ENCODE assay signal across 25 mouse cellular contexts in the genomic region with DNA sequence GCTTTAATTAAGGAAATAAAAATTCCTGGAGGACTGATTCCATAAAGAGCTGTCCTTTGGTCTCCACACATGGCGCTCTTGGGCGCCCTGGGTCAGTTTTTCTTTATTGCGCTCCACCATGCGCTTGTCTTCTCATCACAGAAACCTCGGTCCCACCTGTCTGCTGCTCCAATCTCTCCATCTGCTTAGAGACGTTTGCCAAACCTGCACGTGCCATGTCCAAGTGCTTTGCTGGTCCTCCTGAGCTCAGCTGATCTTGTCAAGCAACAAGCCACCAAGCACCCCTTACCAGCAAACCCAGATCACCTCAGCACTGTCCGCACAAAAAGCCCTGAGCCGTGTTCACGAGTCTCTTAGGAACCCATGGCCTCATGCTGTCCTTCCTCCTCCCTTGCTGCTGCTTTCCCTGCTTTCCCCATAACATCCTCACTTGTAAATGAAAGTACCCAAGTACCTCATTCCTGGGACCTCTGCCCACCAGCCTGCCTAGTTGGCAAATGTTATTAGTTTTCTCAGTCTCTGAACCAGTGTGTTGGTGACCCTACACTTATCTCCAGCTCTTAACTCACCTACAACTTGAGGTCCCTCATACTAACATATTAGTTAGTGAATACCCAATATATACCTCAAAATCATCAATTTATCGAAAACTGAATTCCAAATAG. TPM values are rescaled to one million over a fixed set of nuclear protein-coding genes. Genes with fewer than 3 reads are reported as not detected.
DNase-seq lines count a peak whose midpoint lies in the region; ATAC-seq lines count a peak whose summit lies in the region.
"Had no signal": no experiment of that assay in that cellular context is flagged by ENCODE, and none has a peak within 500 bp of the region (broad histone marks: within the 10 kb centered on the region; RNA-seq: fewer than 3 reads in every experiment).

No protein-coding gene starts in this region.

- no peak for ATAC-seq in liver, embryonic 12.5 days
- no peak for ATAC-seq in erythroblast, adult 5-6 weeks (replicated peaks; ENCODE audit: low FRiP score, poor library complexity, severe bottlenecking)
- ATAC-seq: forebrain, embryonic 13.5 days; forebrain, postnatal 0 days; hindbrain, postnatal 0 days had no signal

- H3K27me3 ChIP-seq in liver, embryonic 12.5 days (replicated peaks): no peaks in the 10 kb centered on the region
- H3K27me3 ChIP-seq: embryonic facial prominence, embryonic 12.5 days; forebrain, embryonic 13.5 days; heart, embryonic 15.5 days; hindbrain, embryonic 13.5 days had no signal

- H3K9me3 ChIP-seq in liver, embryonic 12.5 days (replicated peaks): no peaks in the 10 kb centered on the region
- H3K9me3 ChIP-seq: embryonic facial prominence, embryonic 12.5 days; forebrain, embryonic 13.5 days; heart, embryonic 15.5 days; hindbrain, embryonic 13.5 days had no signal

- H3K27ac ChIP-seq in liver, embryonic 12.5 days: no peak overlapping the region
- H3K27ac ChIP-seq: embryonic facial prominence, embryonic 12.5 days; forebrain, embryonic 13.5 days; heart, embryonic 15.5 days; hindbrain, embryonic 13.5 days; hindbrain, postnatal 0 days had no signal

- H3K9ac ChIP-seq in liver, embryonic 12.5 days: no peak overlapping the region
- H3K9ac ChIP-seq: embryonic facial prominence, embryonic 12.5 days; forebrain, embryonic 13.5 days; forebrain, postnatal 0 days; heart, embryonic 15.5 days; hindbrain, embryonic 13.5 days had no signal

- no peak overlapping the region for H3K4me2 ChIP-seq in liver, embryonic 12.5 days
- H3K4me2 ChIP-seq: embryonic facial prominence, embryonic 12.5 days; forebrain, embryonic 13.5 days; heart, embryonic 11.5 days; heart, embryonic 15.5 days; hindbrain, embryonic 13.5 days had no signal

- 89% methylated on average over 11 of the region's 11 CpGs for WGBS in liver, embryonic 12.5 days (ENCODE audit: insufficient replicate concordance)

- no peak overlapping the region for H3K4me3 ChIP-seq in liver, embryonic 12.5 days
- H3K4me3 ChIP-seq: embryonic facial prominence, embryonic 12.5 days; forebrain, embryonic 13.5 days; heart, embryonic 15.5 days; hindbrain, embryonic 13.5 days had no signal

- H3K36me3 ChIP-seq in liver, embryonic 12.5 days: peaks cover 79% of the 10 kb centered on the region

- no peaks in the 10 kb centered on the region for H3K4me1 ChIP-seq in liver, embryonic 12.5 days
- H3K4me1 ChIP-seq: embryonic facial prominence, embryonic 12.5 days; forebrain, embryonic 13.5 days; heart, embryonic 15.5 days; hindbrain, embryonic 13.5 days had no signal

- DNase-seq in heart, adult 11 months: peak; percentile 50
- no peak for DNase-seq in heart, adult 8-10 months (ENCODE audit: low spot score)
- peak; percentile 41 for DNase-seq in cerebellum, adult 8-10 months
- DNase-seq in cerebellum, postnatal 14 days: peak; percentile 76 to 81
- DNase-seq in c-Kit-positive CD71-positive TER-119-positive erythroid progenitor cells, embryonic 14.5 days (ENCODE audit: low spot score): no peak
- DNase-seq: adrenal gland, postnatal 10 days; embryo, embryonic 11 days; forebrain, postnatal 0 days; gastrocnemius, postnatal 36 days; heart, adult 18-20 months; heart, postnatal 14 days; kidney, adult 18-20 months had no signal

RNA-seq across cellular contexts. Expression of a gene that starts 28.2 kb away (rescaled TPM):
- not detected for total RNA-seq in heart, adult 8-10 months (2022)
- not detected in 2 replicates for polyA plus RNA-seq in liver, embryonic 12.5 days (2016; fragmentation: Nextera tagmentation; extraction: Ambion mirVana)
- not detected in 2 replicates for total RNA-seq in erythroblast, adult 5-6 weeks (2015; ENCODE audit: low replicate concordance)
- total RNA-seq in erythroblast, adult 5-6 weeks (2017; ENCODE audit: low replicate concordance): not detected in 2 replicates
- total RNA-seq: adrenal gland, postnatal 10 days; common myeloid progenitor, adult 5-6 weeks; gastrocnemius, postnatal 36 days; heart, adult 18-20 months; heart, postnatal 14 days; hematopoietic stem cell, adult 5-6 weeks; MEL had no signal
- polyA plus RNA-seq: heart, embryonic 11.5 days; heart, embryonic 15.5 days; intestine, embryonic 14.5 days; kidney, embryonic 14.5 days had no signal

RNA-seq across cellular contexts. Expression of a gene that starts 38.2 kb away (rescaled TPM):
- total RNA-seq in heart, adult 8-10 months (2022): 10 to 100 TPM; 40.3 to 59.3 (median 47.3) TPM
- polyA plus RNA-seq in liver, embryonic 12.5 days (2016; fragmentation: Nextera tagmentation; extraction: Ambion mirVana): 45.0 and 46.8 TPM in 2 replicates
- total RNA-seq in erythroblast, adult 5-6 weeks (2015; ENCODE audit: low replicate concordance): 23.8 and 32.2 TPM in 2 replicates
- total RNA-seq in erythroblast, adult 5-6 weeks (2017; ENCODE audit: low replicate concordance): 25.6 and 31.1 TPM in 2 replicates

Comparison
In these comparisons a context has a peak if more than half of its experiments do, and no peak if none do; other contexts are left out.
1. DNase-seq: peak in heart, adult 11 months (single experiment), cerebellum, adult 8-10 months (single experiment) and cerebellum, postnatal 14 days (2 of 2); none in heart, adult 8-10 months (single experiment) and c-Kit-positive CD71-positive TER-119-positive erythroid progenitor cells, embryonic 14.5 days (single experiment).